Mouse (Mus musculus): ENCODE measurements around the gene Nup85. TPM values are rescaled to one million over a fixed set of nuclear protein-coding genes. Genes with fewer than 3 reads are reported as not detected.

Nup85 gene
- total RNA-seq, 2 experiments from 2014 or later: 17.2 to 18.6 TPM

DNA sequence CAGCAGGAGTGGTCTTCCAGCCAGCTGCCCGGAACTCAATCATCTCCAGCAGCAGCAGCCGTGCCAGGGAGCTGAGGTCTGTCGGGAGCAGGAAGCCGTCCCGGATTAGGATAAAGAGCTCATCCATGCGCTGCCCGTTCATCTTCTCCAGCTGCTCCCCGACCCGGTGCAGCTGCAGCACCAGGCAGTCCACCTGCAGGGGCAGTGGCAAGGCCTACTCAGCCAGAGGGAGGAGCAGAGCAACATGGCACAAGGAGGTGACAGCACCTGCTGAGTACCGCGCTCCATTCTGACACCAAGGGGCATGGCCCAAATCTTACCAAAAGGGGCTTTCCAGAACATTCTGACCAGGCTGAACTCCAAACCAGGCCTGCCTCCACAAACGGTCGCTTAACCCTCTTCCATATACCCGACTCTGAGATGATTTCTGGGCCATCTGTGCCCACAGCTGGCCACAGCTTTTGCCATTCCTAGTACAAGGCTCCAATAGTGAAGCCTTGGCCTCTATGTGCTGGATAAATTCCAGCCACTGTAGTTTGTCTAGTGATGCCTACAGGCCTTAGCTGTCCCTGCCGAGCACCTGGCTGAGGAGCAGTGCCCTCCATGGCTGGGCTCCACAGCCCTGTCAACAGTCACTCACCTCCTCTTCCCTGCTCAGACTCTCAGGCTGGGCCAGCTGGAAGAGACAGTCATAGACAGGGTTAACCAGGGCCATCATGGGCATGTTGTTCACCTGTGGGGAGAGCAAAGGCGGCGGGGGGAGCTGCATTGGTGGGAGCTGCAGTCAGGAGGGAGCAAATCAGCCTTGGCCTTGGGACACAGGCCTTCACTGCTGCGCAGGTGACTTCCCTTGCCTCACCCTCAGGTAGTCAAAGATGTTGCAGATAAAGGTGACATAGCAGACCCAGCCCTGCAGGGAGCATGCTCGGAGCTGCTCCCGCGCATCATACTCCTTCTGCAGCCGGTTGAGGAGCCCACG, 44.5 kb downstream of the Nup85 start:
- no peak overlapping the region for H3K27ac ChIP-seq
- no peak overlapping the region for H3K4me3 ChIP-seq
- intact Hi-C loops (cut with DNase I): loop anchor here (10.0 kb wide), 1 partner anchor 194 kb away; the partner anchor contains the start of gene Atp5h
- TF ChIP-seq CTCF (IDR thresholded peaks at IDR 0.05): no peak
- no peak for DNase-seq

GRCm38 (mm10) chr11:115609576-115609975, 45.3 kb downstream of the Nup85 start:
- intact Hi-C loops (cut with DNase I): loop anchor here (10.0 kb wide), 1 partner anchor 195 kb away; the partner anchor contains the start of gene Atp5h
- H3K27ac ChIP-seq: no peak overlapping the region
- DNase-seq: no peak
- no peak overlapping the region for H3K4me3 ChIP-seq
- TF ChIP-seq CTCF (IDR thresholded peaks at IDR 0.05): no peak

DNA sequence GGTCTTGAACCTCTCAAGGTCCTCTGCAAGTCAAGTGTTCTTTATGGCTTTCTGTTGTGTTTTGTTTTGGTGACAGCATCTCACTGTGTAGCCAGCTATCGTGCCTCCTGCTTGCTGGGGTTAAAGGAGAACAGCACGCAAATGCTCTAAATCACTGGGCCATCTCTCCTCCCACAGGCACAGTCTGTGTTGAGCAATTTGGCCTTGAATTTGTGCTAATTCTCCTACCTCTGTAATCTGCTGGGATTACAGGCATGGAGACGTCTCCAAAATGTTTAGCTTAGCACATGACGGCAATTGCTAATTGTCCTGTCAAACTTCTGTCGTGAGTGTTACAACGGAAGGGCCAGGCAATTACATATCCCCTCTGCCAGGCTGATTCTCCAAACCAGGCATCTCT, 46.9 kb downstream of the Nup85 start:
- no peak for DNase-seq
- no peak for TF ChIP-seq CTCF (IDR thresholded peaks at IDR 0.05)
- H3K4me3 ChIP-seq: peak overlapping the region; percentile 94
- intact Hi-C loops (cut with DNase I): loop anchor here (5.0 kb wide), 2 partner anchors 74 to 129 kb away; partner anchors contain the start of gene Sumo2
- peak overlapping the region; percentile 100; the same call in 1 of the 2 replicates for H3K27ac ChIP-seq

DNA sequence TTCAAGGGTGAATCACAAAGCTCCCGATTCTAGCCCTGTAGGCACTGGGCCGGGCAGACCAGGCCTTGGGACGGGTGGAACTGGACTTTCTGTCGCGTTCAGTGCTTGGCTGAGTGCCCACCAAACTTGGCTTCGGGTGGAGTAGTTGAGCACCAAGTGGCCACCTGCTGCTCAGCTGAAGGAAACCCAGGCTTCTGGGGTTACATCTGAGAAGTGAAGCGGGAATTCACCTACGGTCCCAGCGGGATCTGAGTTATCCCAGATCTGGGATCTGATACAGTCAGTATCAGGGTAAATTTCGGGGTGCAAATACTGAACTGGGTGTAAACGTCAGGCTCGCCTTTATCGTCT, 47.8 kb downstream of the Nup85 start:
- intact Hi-C loops (cut with DNase I): loop anchor here (5.0 kb wide), 2 partner anchors 75 to 130 kb away; partner anchors contain the start of gene Sumo2
- peak; percentile 94 for DNase-seq
- Histone ChIP-seq H3K4me3 (peak overlapping the region; percentile 94), H3K27ac (peak overlapping the region; percentile 100)
- peak; percentile 23; the same call in 1 of the 2 replicates for TF ChIP-seq CTCF (IDR thresholded peaks at IDR 0.05)

- H3K4me3 ChIP-seq: peak within 1 kb of the TSS; percentile 94
- TF ChIP-seq CTCF (IDR thresholded peaks at IDR 0.05): peak; percentile 69
- peak within 1 kb of the TSS; percentile 100 for H3K27ac ChIP-seq
- intact Hi-C loops (cut with DNase I): loop anchor here (5.0 kb wide), 2 partner anchors 75 to 130 kb away; partner anchors contain the start of gene Sumo2
- DNase-seq: peak; percentile 95
Measured at GRCm38 (mm10) chr11:115612410-115613137, 48.3 kb downstream of the Nup85 start, which contains the start of gene Mif4gd. Mif4gd (minus strand) TSS chr11:115612969.

- intact Hi-C loops (cut with DNase I): loop anchor here (5.0 kb wide), 2 partner anchors 76 to 131 kb away; partner anchors contain the start of gene Sumo2
- peak overlapping the region; percentile 94 for H3K4me3 ChIP-seq
- H3K27ac ChIP-seq: peak overlapping the region; percentile 100
- no peak for TF ChIP-seq CTCF (IDR thresholded peaks at IDR 0.05)
- DNase-seq: no peak
Measured at GRCm38 (mm10) chr11:115613138-115613945, 49.1 kb downstream of the Nup85 start.

DNA sequence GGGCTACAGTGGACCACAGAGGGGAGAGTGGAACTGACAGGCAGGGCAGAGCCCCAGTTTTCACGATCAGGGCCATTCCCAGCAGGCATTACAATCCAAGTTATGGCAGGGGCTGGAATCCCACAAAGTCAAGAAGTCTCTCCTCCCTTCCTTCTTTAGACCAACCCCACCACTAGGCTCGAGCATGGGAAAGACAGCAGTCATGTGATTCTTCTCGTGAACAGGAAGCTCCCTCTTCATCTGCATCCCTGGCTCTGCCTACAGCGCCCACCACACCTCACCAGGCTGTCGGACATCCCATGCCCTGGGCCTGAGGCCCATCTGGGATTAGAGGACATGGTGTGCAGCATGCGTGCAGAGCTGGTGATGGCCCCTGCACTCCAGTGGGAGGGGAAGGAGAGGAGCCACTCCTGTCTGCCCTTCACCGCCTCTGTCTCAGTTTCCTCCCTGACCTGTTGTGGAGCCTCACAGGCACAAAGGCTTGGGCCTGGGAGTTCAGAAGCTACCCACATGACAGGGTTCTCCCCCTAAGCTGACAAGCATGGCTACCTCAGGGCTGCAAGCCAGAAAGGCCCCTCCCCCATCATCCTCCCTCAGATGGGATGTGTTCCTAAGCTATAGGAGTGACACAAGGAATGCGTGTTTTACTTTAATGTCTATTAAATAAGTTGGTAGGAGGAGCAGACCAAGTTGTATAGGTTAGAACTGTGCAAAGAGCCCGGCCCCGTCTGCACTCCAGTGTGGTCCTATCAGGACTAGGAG, 50.3 kb downstream of the Nup85 start:
- no peak overlapping the region for H3K4me3 ChIP-seq
- no peak for TF ChIP-seq CTCF (IDR thresholded peaks at IDR 0.05)
- peak overlapping the region; percentile 31; the same call in 1 of the 2 replicates for H3K27ac ChIP-seq
- DNase-seq: no peak
- intact Hi-C loops (cut with DNase I): loop anchor here (5.0 kb wide), 2 partner anchors 77 to 132 kb away; partner anchors contain the start of gene Sumo2

- no peak for DNase-seq
- intact Hi-C loops (cut with DNase I): no loop called here
- Histone ChIP-seq H3K27ac (peak overlapping the region; percentile 48), H3K4me3 (no peak overlapping the region)
- TF ChIP-seq CTCF (IDR thresholded peaks at IDR 0.05): no peak
Measured at GRCm38 (mm10) chr11:115615108-115615825, 51.0 kb downstream of the Nup85 start.

- TF ChIP-seq CTCF (IDR thresholded peaks at IDR 0.05): no peak
Measured at GRCm38 (mm10) chr11:115615875-115616274, 51.6 kb downstream of the Nup85 start.

GRCm38 (mm10) chr11:115616371-115616770, 52.1 kb downstream of the Nup85 start:
- no peak for TF ChIP-seq CTCF (IDR thresholded peaks at IDR 0.05)
- intact Hi-C loops (cut with DNase I): no loop called here
- DNase-seq: no peak
- Histone ChIP-seq H3K4me3 (no peak overlapping the region), H3K27ac (peak overlapping the region; percentile 38; the same call in 1 of the 2 replicates)

More at GRCm38 (mm10) chr11:115615875-115616274, 51.6 kb downstream of the Nup85 start:
- intact Hi-C loops (cut with DNase I): no loop called here
- no peak for DNase-seq
- peak overlapping the region; percentile 48 for H3K27ac ChIP-seq
- H3K4me3 ChIP-seq: no peak overlapping the region
